Mouse (Mus musculus): ENCODE measurements around the gene Zbtb16. TPM values are rescaled to one million over a fixed set of nuclear protein-coding genes. Genes with fewer than 3 reads are reported as not detected.

Zbtb16 gene
- polyA plus RNA-seq, 1 experiment from 2014 or later, result 13.3 TPM

DNA sequence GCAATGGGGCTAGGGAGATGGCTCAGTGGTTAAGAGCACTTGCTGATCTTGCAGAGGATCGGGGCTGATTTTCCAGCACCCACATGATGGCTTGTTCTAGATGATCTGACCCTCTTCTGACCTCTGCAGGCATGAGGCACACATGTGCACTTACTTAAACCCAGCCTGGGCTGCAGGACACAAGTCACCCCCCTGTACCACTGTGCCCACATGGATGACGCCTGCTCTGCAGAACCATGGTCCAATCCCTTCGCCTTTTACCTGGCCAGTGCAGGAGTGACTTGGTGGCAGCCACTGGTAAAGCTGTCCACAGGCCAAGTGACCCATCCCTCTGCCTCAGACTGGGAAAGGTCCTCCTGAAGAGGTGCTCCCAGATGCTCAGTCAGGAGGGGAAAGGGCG is 67.1 kb downstream of the Zbtb16 start:
- Histone ChIP-seq H3K4me1 (replicated peaks; ENCODE audit: control insufficient read depth, insufficient read depth, low read length) (no peaks in the 10 kb centered on the region), H3K4me3 (ENCODE audit: low read length) (no peak overlapping the region), H3K9ac (ENCODE audit: low read length) (no peak overlapping the region), H3K9me3 (ENCODE audit: control insufficient read depth, low read length) (no peaks in the 10 kb centered on the region), H3K27ac (ENCODE audit: low read length) (no peak overlapping the region), H3K36me3 (ENCODE audit: control insufficient read depth, insufficient read depth, low read length) (no peaks in the 10 kb centered on the region), H3K27me3 (ENCODE audit: control insufficient read depth, insufficient read depth, low read depth, low read length) (no peaks in the 10 kb centered on the region), H3K4me2 (ENCODE audit: low read depth, low read length) (no peak overlapping the region)
- 82% methylated on average over 4 of the region's 4 CpGs for WGBS
- ATAC-seq (ENCODE audit: low read depth), result no peak

DNA sequence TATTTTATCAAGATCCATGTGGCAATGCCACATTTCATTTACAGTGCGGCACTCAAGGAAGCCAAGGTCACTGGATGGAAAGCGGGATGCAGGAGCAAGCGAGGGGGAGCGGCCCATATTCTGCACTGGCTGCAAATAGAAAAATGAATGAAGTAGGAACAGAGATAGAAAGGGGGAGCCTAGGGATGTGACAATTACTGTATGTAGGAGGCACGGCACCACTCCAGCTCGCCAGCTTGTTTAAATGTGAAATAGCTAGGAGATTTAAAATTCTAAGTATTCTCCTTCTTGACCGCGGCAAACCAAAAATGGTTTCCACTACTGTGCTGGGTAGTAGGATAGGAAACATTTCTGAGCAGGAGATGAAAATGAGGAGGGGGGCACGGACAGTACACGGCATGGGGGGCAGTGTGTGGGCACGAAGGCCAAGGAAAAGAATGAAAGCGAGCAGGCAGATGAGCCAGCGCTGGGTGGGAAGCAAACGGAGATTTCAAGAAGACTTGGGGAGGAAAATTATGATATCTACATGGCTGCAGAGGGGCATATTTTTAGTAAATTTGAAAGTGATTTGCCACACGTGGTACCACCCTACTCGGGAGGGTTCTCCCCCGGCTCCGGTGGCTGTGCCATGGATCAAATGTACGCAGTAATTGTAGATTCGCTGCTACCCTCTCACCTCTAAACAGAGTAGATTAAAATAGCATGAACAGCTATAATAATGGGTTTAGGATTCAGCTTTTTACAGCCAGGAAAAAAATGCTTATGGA is 68.2 kb downstream of the Zbtb16 start:
- H3K4me2 ChIP-seq (ENCODE audit: low read depth, low read length), result no peak overlapping the region
- H3K4me1 ChIP-seq (replicated peaks; ENCODE audit: control insufficient read depth, insufficient read depth, low read length), result no peaks in the 10 kb centered on the region
- no peak overlapping the region for H3K9ac ChIP-seq (ENCODE audit: low read length)
- no peak for ATAC-seq (ENCODE audit: low read depth)
- WGBS, result 87% methylated on average over 20 of the region's 20 CpGs
- H3K27ac ChIP-seq (ENCODE audit: low read length), result no peak overlapping the region
- H3K36me3 ChIP-seq (ENCODE audit: control insufficient read depth, insufficient read depth, low read length), result no peaks in the 10 kb centered on the region
- no peak overlapping the region for H3K4me3 ChIP-seq (ENCODE audit: low read length)
- H3K9me3 ChIP-seq (ENCODE audit: control insufficient read depth, low read length), result no peaks in the 10 kb centered on the region
- H3K27me3 ChIP-seq (ENCODE audit: control insufficient read depth, insufficient read depth, low read depth, low read length), result no peaks in the 10 kb centered on the region; the same call in 1 of the 2 replicates

DNA sequence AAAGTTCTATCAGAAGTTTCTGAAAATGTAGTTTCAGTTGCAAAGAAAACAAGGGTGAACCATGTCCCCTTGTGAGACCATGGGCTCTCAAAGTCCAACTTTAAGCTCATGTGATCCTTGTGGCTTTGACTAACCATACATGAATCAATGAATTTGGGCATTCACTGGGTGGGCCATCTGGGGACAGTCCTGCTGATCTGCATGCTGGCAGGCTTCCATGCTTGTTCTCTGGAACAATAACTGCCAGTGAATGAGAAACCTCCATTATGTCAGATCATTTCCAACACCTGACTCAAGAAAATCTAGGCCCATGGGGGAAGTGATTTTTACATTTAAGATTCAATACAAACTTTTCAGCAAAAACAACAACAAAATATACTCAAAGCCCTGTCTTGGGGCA is 70.1 kb downstream of the Zbtb16 start:
- no peak for ATAC-seq (ENCODE audit: low read depth)
- H3K4me1 ChIP-seq (replicated peaks; ENCODE audit: control insufficient read depth, insufficient read depth, low read length), result peaks cover 14% of the 10 kb centered on the region
- H3K36me3 ChIP-seq (ENCODE audit: control insufficient read depth, insufficient read depth, low read length), result no peaks in the 10 kb centered on the region
- H3K9ac ChIP-seq (ENCODE audit: low read length), result no peak overlapping the region
- no peak overlapping the region for H3K4me3 ChIP-seq (ENCODE audit: low read length)
- H3K4me2 ChIP-seq (ENCODE audit: low read depth, low read length), result no peak overlapping the region
- no peak overlapping the region for H3K27ac ChIP-seq (ENCODE audit: low read length)
- no peaks in the 10 kb centered on the region for H3K9me3 ChIP-seq (ENCODE audit: control insufficient read depth, low read length)
- no peaks in the 10 kb centered on the region; the same call in 1 of the 2 replicates for H3K27me3 ChIP-seq (ENCODE audit: control insufficient read depth, insufficient read depth, low read depth, low read length)

DNA sequence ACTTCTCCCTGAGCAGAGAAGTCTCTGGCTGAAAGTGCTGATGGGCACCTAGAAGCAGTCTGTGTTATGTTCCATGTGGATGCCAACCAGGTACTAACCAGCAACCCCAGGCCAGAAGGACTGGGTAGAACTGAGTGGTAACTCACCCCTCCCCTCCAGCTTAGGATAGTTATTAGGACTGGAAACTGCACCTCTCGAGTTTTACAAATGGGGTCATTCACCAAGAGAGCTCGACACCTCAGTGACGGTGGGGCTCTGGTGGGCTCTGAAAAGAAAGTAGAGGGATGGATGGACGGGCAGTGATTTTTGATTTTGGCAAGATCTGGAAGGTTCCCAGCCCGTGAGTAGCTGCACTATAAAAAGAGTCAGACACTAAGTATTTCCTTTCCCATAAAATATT is 71.7 kb downstream of the Zbtb16 start:
- WGBS, result 88% methylated on average over 5 of the region's 5 CpGs
- Histone ChIP-seq H3K27ac (ENCODE audit: low read length) (no peak overlapping the region), H3K9me3 (ENCODE audit: control insufficient read depth, low read length) (no peaks in the 10 kb centered on the region), H3K4me3 (ENCODE audit: low read length) (no peak overlapping the region), H3K36me3 (ENCODE audit: control insufficient read depth, insufficient read depth, low read length) (no peaks in the 10 kb centered on the region), H3K4me1 (replicated peaks; ENCODE audit: control insufficient read depth, insufficient read depth, low read length) (peaks cover 30% of the 10 kb centered on the region), H3K9ac (ENCODE audit: low read length) (no peak overlapping the region), H3K27me3 (ENCODE audit: control insufficient read depth, insufficient read depth, low read depth, low read length) (no peaks in the 10 kb centered on the region; the same call in 1 of the 2 replicates), H3K4me2 (ENCODE audit: low read depth, low read length) (no peak overlapping the region)
- no peak for ATAC-seq (ENCODE audit: low read depth)

DNA sequence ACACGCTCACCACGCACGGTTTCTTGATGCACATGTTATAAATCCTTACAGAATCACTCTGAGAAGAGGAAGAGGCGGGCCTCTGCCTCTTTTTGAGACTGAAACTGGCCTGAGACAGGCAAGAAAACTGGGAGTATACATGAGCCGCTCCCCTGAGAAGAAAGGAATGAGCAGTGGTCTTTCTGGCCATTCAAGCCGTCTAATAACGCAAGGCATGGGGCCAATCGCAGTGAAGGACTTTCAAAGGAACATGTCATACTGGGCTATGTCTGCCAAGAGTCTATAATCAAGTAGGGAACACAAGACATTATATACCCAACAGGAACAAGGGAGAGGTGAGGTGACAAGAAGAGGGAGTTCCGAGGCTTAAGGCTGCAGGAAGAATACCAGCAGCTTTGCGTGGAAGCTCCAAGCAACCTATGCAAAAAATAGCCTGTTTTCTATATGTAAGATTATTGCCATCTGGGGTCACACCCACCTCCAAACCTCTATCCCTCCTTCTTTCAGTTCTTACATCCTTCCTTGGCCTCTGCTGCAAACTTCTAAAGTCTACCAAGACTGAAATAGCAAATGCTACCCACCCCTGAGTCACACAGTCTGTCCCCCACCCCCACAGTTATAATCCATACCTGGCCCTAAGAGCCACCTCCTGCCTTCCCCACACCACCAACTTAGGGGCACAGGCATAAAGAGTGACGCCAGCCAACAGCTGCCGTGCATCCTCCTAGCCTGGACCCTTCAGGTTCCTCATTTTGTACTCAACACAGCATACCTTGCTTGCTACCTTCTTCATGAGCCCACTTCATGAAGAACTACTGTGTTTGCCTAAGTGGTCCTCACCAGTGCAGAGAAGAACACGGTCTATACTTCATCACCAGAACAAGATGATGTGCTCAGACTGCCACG is 74.0 kb downstream of the Zbtb16 start:
- peak overlapping the region; percentile 90 for H3K27ac ChIP-seq (ENCODE audit: low read length)
- no peak overlapping the region for H3K4me3 ChIP-seq (ENCODE audit: low read length)
- no peaks in the 10 kb centered on the region for H3K36me3 ChIP-seq (ENCODE audit: control insufficient read depth, insufficient read depth, low read length)
- WGBS, result 76% methylated on average over 14 of the region's 14 CpGs
- peaks cover 45% of the 10 kb centered on the region for H3K4me1 ChIP-seq (replicated peaks; ENCODE audit: control insufficient read depth, insufficient read depth, low read length)
- no peak for ATAC-seq (ENCODE audit: low read depth)
- H3K9ac ChIP-seq (ENCODE audit: low read length), result no peak overlapping the region
- H3K9me3 ChIP-seq (ENCODE audit: control insufficient read depth, low read length), result no peaks in the 10 kb centered on the region
- no peaks in the 10 kb centered on the region; the same call in 1 of the 2 replicates for H3K27me3 ChIP-seq (ENCODE audit: control insufficient read depth, insufficient read depth, low read depth, low read length)
- no peak overlapping the region for H3K4me2 ChIP-seq (ENCODE audit: low read depth, low read length)

DNA sequence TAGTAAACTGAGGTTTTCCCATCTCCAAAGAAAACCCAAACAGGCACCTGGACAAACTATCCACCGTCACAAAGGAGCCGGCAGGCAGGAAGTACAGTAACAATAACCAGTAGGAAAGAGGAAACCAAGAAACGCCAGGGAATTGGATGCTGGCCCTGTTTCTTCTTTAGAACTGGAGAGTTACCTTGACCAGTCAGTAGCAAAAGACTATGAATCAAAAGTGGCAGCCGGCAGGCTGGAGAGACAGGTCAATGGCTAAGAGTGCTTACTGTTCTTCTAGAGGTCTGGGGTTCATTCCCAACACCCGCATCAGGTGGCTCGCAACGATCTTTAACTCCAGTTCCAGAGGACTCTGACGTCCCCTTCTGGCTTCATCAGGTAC is 74.9 kb downstream of the Zbtb16 start:
- no peaks in the 10 kb centered on the region; the same call in 1 of the 2 replicates for H3K27me3 ChIP-seq (ENCODE audit: control insufficient read depth, insufficient read depth, low read depth, low read length)
- H3K4me2 ChIP-seq (ENCODE audit: low read depth, low read length), result no peak overlapping the region; the same call in 1 of the 2 replicates
- 38% methylated on average over 8 of the region's 8 CpGs for WGBS
- H3K36me3 ChIP-seq (ENCODE audit: control insufficient read depth, insufficient read depth, low read length), result no peaks in the 10 kb centered on the region
- ATAC-seq (ENCODE audit: low read depth), result no peak
- H3K9ac ChIP-seq (ENCODE audit: low read length), result no peak overlapping the region
- no peaks in the 10 kb centered on the region for H3K9me3 ChIP-seq (ENCODE audit: control insufficient read depth, low read length)
- peak overlapping the region; percentile 90 for H3K27ac ChIP-seq (ENCODE audit: low read length)
- H3K4me1 ChIP-seq (replicated peaks; ENCODE audit: control insufficient read depth, insufficient read depth, low read length), result peaks cover 45% of the 10 kb centered on the region
- H3K4me3 ChIP-seq (ENCODE audit: low read length), result no peak overlapping the region

DNA sequence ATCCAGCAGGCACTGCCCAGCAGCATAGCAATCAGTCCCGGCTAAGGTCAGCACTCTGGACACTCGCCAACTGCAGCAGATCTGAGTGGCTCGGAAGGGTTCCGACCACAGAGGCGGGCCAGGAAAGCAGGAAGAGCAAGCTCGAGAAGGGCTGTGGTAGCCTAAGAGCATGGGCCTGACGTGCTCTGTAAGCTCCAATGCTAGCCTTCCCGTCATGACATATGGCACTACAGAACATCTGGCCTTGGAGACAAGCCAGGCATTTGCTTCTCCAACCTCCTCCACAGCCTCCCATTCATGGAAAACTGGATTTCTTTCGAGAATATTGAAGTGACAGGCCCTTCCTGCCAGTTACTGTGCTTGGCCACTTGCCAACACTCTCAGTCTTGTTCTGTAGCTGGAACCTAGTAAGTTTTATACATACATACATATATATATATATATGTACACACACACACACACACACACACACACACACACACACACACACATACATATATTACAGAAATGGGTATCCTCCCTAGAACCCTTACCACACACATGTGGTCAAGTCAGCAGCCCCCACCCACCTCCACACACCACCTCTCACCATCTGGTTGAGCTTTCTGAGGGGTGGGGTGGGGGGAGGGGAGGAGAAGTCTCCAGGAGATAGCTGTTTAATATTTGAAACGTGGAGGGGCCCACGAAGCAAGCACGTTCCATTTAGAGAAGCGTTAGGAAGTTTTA is 75.4 kb downstream of the Zbtb16 start:
- Histone ChIP-seq H3K9me3 (ENCODE audit: control insufficient read depth, low read length) (no peaks in the 10 kb centered on the region), H3K27me3 (ENCODE audit: control insufficient read depth, insufficient read depth, low read depth, low read length) (no peaks in the 10 kb centered on the region; the same call in 1 of the 2 replicates), H3K9ac (ENCODE audit: low read length) (peak overlapping the region; percentile 32; the same call in 1 of the 2 replicates), H3K27ac (ENCODE audit: low read length) (peak overlapping the region; percentile 90), H3K4me2 (ENCODE audit: low read depth, low read length) (peak overlapping the region; percentile 27; the same call in 1 of the 2 replicates), H3K4me3 (ENCODE audit: low read length) (no peak overlapping the region), H3K36me3 (ENCODE audit: control insufficient read depth, insufficient read depth, low read length) (no peaks in the 10 kb centered on the region), H3K4me1 (replicated peaks; ENCODE audit: control insufficient read depth, insufficient read depth, low read length) (peaks cover 45% of the 10 kb centered on the region)
- 5% methylated on average over 13 of the region's 13 CpGs for WGBS
- peak; percentile 96 for ATAC-seq (ENCODE audit: low read depth)

DNA sequence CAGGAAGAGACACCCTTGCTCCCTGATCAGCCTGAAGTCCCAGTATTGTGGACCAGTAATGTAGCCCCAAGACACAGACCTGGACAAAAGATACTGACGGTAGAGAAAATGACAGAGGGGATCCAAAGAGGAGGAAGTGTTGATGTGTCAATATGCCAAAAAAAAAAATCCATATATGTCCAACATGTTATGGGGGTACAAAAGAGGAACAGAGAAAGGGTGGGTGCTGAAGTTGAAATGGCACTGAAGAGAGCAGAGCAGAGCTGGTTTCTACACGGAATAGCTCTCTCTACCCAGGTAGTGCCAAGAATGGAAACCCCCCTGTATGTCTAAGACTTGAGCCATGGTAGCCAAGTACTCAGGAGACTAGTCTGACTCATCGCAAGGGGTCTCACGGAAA is 76.9 kb downstream of the Zbtb16 start:
- ATAC-seq (ENCODE audit: low read depth), result no peak
- H3K27ac ChIP-seq (ENCODE audit: low read length), result no peak overlapping the region
- 85% methylated on average over 4 of the region's 4 CpGs for WGBS
- no peaks in the 10 kb centered on the region; the same call in 1 of the 2 replicates for H3K27me3 ChIP-seq (ENCODE audit: control insufficient read depth, insufficient read depth, low read depth, low read length)
- no peaks in the 10 kb centered on the region for H3K36me3 ChIP-seq (ENCODE audit: control insufficient read depth, insufficient read depth, low read length)
- no peak overlapping the region for H3K9ac ChIP-seq (ENCODE audit: low read length)
- no peak overlapping the region for H3K4me2 ChIP-seq (ENCODE audit: low read depth, low read length)
- no peaks in the 10 kb centered on the region for H3K9me3 ChIP-seq (ENCODE audit: control insufficient read depth, low read length)
- H3K4me3 ChIP-seq (ENCODE audit: low read length), result no peak overlapping the region
- peaks cover 45% of the 10 kb centered on the region for H3K4me1 ChIP-seq (replicated peaks; ENCODE audit: control insufficient read depth, insufficient read depth, low read length)
